Mouse (Mus musculus): ENCODE results near the gene Smpdl3b. TPM values are rescaled to one million over a fixed set of nuclear protein-coding genes. Genes with fewer than 3 reads are reported as not detected.
A peak's percentile ranks its signal among the peaks of the same experiment; 100 is the strongest.
"Not testable (repeated sequence)": the region's sequence is repeated elsewhere in the genome, so short reads cannot be mapped to it uniquely, and the experiment has no call there.

Smpdl3b gene
- total and polyA plus RNA-seq, 3 experiments, result 0.08 to 0.33 TPM; not detected in 1

- ATAC-seq (ENCODE audit: extremely low read depth, insufficient number of reproducible peaks, low FRiP score, poor library complexity, severe bottlenecking) (no peak), DNase-seq (ENCODE audit: low spot score) (no peak)
- TF ChIP-seq GATA2 (IDR thresholded peaks at IDR 0.05; ENCODE audit: borderline replicate concordance, low read depth, low read length) (no peak), GATA1 (IDR thresholded peaks at IDR 0.05; ENCODE audit: borderline replicate concordance, low read length) (no peak), CTCF (IDR thresholded peaks at IDR 0.05; ENCODE audit: low read depth, low read length) (no peak), POLR2AphosphoS5 (IDR thresholded peaks at IDR 0.05; ENCODE audit: insufficient replicate concordance, low read depth, low read length) (no peak), TAL1 (conservative IDR thresholded peaks at IDR 0.05; ENCODE audit: low read depth, low read length) (no peak)
- H3K27me3 ChIP-seq (ENCODE audit: insufficient read depth, low read length), result peaks cover 60% of the 10 kb centered on the region
- H3K36me3 ChIP-seq (replicated peaks), result no peaks in the 10 kb centered on the region
- no peak overlapping the region for H3K4me3 ChIP-seq (ENCODE audit: low read depth, low read length)
- H3K4me1 ChIP-seq (ENCODE audit: insufficient read depth, low read depth, low read length), result peaks cover 32% of the 10 kb centered on the region
- H3K9me3 ChIP-seq (replicated peaks), result no peaks in the 10 kb centered on the region
Observed at GRCm38 (mm10) chr4:132797461-132797860, 40.4 kb upstream of the Smpdl3b start.

GRCm38 (mm10) chr4:132796196-132796886 lies 39.3 kb upstream of the Smpdl3b start, which contains the start of gene Themis2:
Gene Themis2, minus strand, starts transcription at chr4:132796387.
- H3K4me3 ChIP-seq (ENCODE audit: low read depth, low read length), result peak within 1 kb of the TSS; percentile 69; the same call in 1 of the 2 replicates
- ATAC-seq (ENCODE audit: extremely low read depth, insufficient number of reproducible peaks, low FRiP score, poor library complexity, severe bottlenecking), result no peak
- peaks cover 60% of the 10 kb centered on the region for H3K27me3 ChIP-seq (ENCODE audit: insufficient read depth, low read length)
- no peaks in the 10 kb centered on the region for H3K9me3 ChIP-seq (replicated peaks)
- TF ChIP-seq GATA2 (IDR thresholded peaks at IDR 0.05; ENCODE audit: borderline replicate concordance, low read depth, low read length) (no peak), CTCF (IDR thresholded peaks at IDR 0.05; ENCODE audit: low read depth, low read length) (no peak), GATA1 (IDR thresholded peaks at IDR 0.05; ENCODE audit: borderline replicate concordance, low read length) (no peak), POLR2AphosphoS5 (IDR thresholded peaks at IDR 0.05; ENCODE audit: insufficient replicate concordance, low read depth, low read length) (no peak), TAL1 (conservative IDR thresholded peaks at IDR 0.05; ENCODE audit: low read depth, low read length) (no peak)
- peak; percentile 62 for DNase-seq (ENCODE audit: low spot score)
- peaks cover 24% of the 10 kb centered on the region for H3K4me1 ChIP-seq (ENCODE audit: insufficient read depth, low read depth, low read length)
- no peaks in the 10 kb centered on the region for H3K36me3 ChIP-seq (replicated peaks)

GRCm38 (mm10) chr4:132795171-132795570 lies 38.1 kb upstream of the Smpdl3b start:
- H3K27me3 ChIP-seq (ENCODE audit: insufficient read depth, low read length), result peaks cover 60% of the 10 kb centered on the region
- ATAC-seq (ENCODE audit: extremely low read depth, insufficient number of reproducible peaks, low FRiP score, poor library complexity, severe bottlenecking) (no peak), DNase-seq (ENCODE audit: low spot score) (no peak)
- no peak for TF ChIP-seq CTCF (IDR thresholded peaks at IDR 0.05; ENCODE audit: low read depth, low read length)
- no peak for TF ChIP-seq GATA1 (IDR thresholded peaks at IDR 0.05; ENCODE audit: borderline replicate concordance, low read length)
- no peak for TF ChIP-seq POLR2AphosphoS5 (IDR thresholded peaks at IDR 0.05; ENCODE audit: insufficient replicate concordance, low read depth, low read length)
- no peak for TF ChIP-seq TAL1 (conservative IDR thresholded peaks at IDR 0.05; ENCODE audit: low read depth, low read length)
- no peak for TF ChIP-seq GATA2 (IDR thresholded peaks at IDR 0.05; ENCODE audit: borderline replicate concordance, low read depth, low read length)
- peaks cover 24% of the 10 kb centered on the region for H3K4me1 ChIP-seq (ENCODE audit: insufficient read depth, low read depth, low read length)
- H3K9me3 ChIP-seq (replicated peaks), result no peaks in the 10 kb centered on the region
- H3K4me3 ChIP-seq (ENCODE audit: low read depth, low read length), result no peak overlapping the region
- no peaks in the 10 kb centered on the region for H3K36me3 ChIP-seq (replicated peaks)

GRCm38 (mm10) chr4:132794760-132795159 lies 37.7 kb upstream of the Smpdl3b start:
- no peak for DNase-seq (ENCODE audit: low spot score)
- peaks cover 60% of the 10 kb centered on the region for H3K27me3 ChIP-seq (ENCODE audit: insufficient read depth, low read length)
- no peaks in the 10 kb centered on the region for H3K9me3 ChIP-seq (replicated peaks)
- no peak for ATAC-seq (ENCODE audit: extremely low read depth, insufficient number of reproducible peaks, low FRiP score, poor library complexity, severe bottlenecking)
- H3K4me1 ChIP-seq (ENCODE audit: insufficient read depth, low read depth, low read length), result peaks cover 24% of the 10 kb centered on the region
- TF ChIP-seq GATA1 (IDR thresholded peaks at IDR 0.05; ENCODE audit: borderline replicate concordance, low read length) (no peak), POLR2AphosphoS5 (IDR thresholded peaks at IDR 0.05; ENCODE audit: insufficient replicate concordance, low read depth, low read length) (no peak), CTCF (IDR thresholded peaks at IDR 0.05; ENCODE audit: low read depth, low read length) (no peak), TAL1 (conservative IDR thresholded peaks at IDR 0.05; ENCODE audit: low read depth, low read length) (no peak), GATA2 (IDR thresholded peaks at IDR 0.05; ENCODE audit: borderline replicate concordance, low read depth, low read length) (no peak)
- no peak overlapping the region for H3K4me3 ChIP-seq (ENCODE audit: low read depth, low read length)
- no peaks in the 10 kb centered on the region for H3K36me3 ChIP-seq (replicated peaks)

GRCm38 (mm10) chr4:132794028-132794427 lies 37.0 kb upstream of the Smpdl3b start:
- Histone ChIP-seq H3K4me3 (ENCODE audit: low read depth, low read length) (no peak overlapping the region), H3K36me3 (replicated peaks) (no peaks in the 10 kb centered on the region), H3K9me3 (replicated peaks) (no peaks in the 10 kb centered on the region), H3K27me3 (ENCODE audit: insufficient read depth, low read length) (peaks cover 64% of the 10 kb centered on the region), H3K4me1 (ENCODE audit: insufficient read depth, low read depth, low read length) (peaks cover 24% of the 10 kb centered on the region)
- no peak for DNase-seq (ENCODE audit: low spot score)
- no peak for ATAC-seq (ENCODE audit: extremely low read depth, insufficient number of reproducible peaks, low FRiP score, poor library complexity, severe bottlenecking)
- TF ChIP-seq GATA2 (IDR thresholded peaks at IDR 0.05; ENCODE audit: borderline replicate concordance, low read depth, low read length), result no peak
- no peak for TF ChIP-seq POLR2AphosphoS5 (IDR thresholded peaks at IDR 0.05; ENCODE audit: insufficient replicate concordance, low read depth, low read length)
- TF ChIP-seq CTCF (IDR thresholded peaks at IDR 0.05; ENCODE audit: low read depth, low read length), result no peak

GRCm38 (mm10) chr4:132793322-132794004 lies 36.4 kb upstream of the Smpdl3b start:
- DNase-seq (ENCODE audit: low spot score); H3K36me3 ChIP-seq (replicated peaks); H3K4me3 ChIP-seq (ENCODE audit: low read depth, low read length); ATAC-seq (ENCODE audit: extremely low read depth, insufficient number of reproducible peaks, low FRiP score, poor library complexity, severe bottlenecking); H3K9me3 ChIP-seq (replicated peaks): not testable (repeated sequence)
- Histone ChIP-seq H3K27me3 (ENCODE audit: insufficient read depth, low read length) (peaks cover 64% of the 10 kb centered on the region), H3K4me1 (ENCODE audit: insufficient read depth, low read depth, low read length) (peaks cover 24% of the 10 kb centered on the region)
